Mouse (Mus musculus) heart, postnatal 14 days (tissue): ENCODE data around the gene Stk11. TPM values are rescaled to one million over a fixed set of nuclear protein-coding genes. Genes with fewer than 3 reads are reported as not detected.

Experiments used
- DNase-seq, 2 experiments: peaks; one replicate each; pipeline ENCODE4 v3.0.0; 2021 to 2022
- intact Hi-C: fragments of 180-260 bp; cut with DNase I; formaldehyde crosslinking; loops from one replicate; pipeline ENCODE4 v1.15.1; 2025
- total RNA-seq, 2 experiments: library from RNA; stranded (reverse); gene quantifications; 2 replicates each; pipeline ENCODE4 v1.2.3; 2021

The Stk11 gene
- total RNA-seq, 2 experiments from 2014 or later = 105 to 118 TPM

DNA sequence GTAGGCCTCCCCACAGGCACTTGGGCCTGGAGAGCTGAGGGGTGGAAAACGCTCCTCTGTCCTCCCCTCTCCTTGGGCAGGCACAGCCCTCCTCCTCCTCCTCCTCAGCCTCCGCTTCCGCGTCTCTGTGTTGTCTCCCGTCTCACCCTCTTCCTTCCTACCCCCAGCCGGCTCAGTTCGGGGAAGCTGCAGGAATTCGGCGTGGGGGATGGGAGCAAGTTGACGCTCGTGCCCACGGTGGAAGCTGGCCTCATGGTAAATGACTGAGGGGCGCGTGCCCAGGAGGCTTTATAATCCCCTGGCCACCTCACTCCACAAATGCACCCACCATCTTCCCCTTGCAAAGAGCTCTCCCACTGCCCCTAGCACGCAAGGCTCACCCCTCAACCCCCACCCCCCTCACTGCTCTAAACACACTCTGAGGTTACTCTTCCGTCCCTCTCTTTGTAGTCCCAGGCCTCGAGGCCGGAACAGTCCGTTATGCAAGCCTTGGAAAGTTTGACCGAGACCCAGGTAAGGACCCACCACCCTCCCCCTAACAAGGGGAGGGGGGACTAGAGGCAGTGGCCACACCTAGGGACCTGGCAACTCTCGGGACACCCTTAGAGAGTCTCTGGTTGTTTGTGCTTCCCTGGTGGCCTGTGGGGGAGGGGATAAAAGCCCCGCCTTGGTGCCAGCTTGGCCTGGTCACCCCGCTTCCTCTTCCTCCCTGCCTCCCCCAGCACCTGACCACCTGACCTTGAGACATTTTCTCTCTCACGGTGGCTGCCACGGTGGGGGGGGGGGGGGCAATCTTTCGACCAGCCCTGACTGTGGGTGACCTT, 35.8 kb downstream of the Stk11 start:
- peak; percentile 72 to 77 for DNase-seq
- intact Hi-C loops = no loop called here

GRCm38 (mm10) chr10:80152071-80152872, 36.7 kb downstream of the Stk11 start:
- intact Hi-C loops = no loop called here
- peak in 1 of 2 experiments; percentile 65 for DNase-seq

GRCm38 (mm10) chr10:80152873-80153260, 37.3 kb downstream of the Stk11 start:
- no peak for DNase-seq

GRCm38 (mm10) chr10:80153713-80154112, 38.1 kb downstream of the Stk11 start:
- intact Hi-C loops = no loop called here
- no peak for DNase-seq

More at GRCm38 (mm10) chr10:80152873-80153260, 37.3 kb downstream of the Stk11 start:
- intact Hi-C loops = no loop called here

- intact Hi-C loops = no loop called here
- no peak for DNase-seq
Observed at GRCm38 (mm10) chr10:80154384-80154783, 38.8 kb downstream of the Stk11 start.

GRCm38 (mm10) chr10:80155277-80155676, 39.7 kb downstream of the Stk11 start:
- DNase-seq = no peak
- intact Hi-C loops = no loop called here

DNA sequence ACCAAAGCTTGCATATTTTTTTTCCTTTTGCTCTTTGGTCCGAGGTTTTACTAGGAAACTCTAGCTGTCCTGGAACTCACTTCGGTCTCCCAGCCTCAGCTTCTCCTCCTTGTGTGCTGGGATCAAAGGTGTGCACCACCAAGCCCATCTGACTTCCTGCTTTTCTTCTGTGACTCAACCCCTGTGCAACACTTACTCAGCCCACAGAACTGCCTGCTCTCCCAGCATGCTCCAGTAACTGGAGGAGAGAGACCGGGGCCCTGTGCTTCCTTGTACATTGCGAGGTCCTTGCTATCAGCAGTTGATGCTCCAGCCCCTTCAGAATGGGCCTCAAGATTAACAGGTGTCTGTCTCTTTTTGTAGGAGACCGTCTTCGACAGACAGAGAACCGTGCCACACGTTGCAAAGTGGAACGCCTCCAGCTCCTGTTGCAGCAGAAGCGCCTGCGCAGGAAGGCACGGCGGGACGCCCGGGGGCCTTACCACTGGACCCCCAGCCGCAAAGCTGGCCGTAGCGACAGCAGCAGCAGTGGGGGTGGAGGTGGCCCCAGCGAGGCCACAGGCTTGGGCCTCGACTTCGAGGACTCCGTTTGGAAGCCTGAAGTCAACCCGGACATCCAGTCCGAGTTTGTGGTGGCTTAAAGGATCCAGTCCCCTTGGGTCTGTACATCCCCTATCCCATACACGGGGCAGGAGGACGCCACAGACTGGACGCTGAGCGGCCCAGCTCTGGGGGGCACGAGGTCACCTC, 40.6 kb downstream of the Stk11 start:
- DNase-seq = no peak

DNA sequence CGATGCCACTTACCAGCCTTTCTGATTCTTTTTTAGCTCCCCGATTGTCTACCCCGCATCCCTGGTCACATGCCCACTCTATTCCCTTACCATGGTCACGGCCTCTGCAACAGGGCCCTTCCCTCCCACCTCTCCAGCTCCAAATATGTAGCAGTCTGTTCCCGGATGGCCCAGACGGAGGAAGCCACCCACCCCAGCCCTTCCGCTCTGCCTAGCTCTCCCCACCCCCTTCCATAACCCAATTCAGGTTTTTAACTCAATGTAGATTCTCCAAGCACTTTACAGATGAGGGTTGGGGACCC, 41.1 kb downstream of the Stk11 start:
- intact Hi-C loops = no loop called here
- no peak for DNase-seq

More for the DNA sequence above, 40.6 kb downstream of the Stk11 start:
- intact Hi-C loops = no loop called here

DNA sequence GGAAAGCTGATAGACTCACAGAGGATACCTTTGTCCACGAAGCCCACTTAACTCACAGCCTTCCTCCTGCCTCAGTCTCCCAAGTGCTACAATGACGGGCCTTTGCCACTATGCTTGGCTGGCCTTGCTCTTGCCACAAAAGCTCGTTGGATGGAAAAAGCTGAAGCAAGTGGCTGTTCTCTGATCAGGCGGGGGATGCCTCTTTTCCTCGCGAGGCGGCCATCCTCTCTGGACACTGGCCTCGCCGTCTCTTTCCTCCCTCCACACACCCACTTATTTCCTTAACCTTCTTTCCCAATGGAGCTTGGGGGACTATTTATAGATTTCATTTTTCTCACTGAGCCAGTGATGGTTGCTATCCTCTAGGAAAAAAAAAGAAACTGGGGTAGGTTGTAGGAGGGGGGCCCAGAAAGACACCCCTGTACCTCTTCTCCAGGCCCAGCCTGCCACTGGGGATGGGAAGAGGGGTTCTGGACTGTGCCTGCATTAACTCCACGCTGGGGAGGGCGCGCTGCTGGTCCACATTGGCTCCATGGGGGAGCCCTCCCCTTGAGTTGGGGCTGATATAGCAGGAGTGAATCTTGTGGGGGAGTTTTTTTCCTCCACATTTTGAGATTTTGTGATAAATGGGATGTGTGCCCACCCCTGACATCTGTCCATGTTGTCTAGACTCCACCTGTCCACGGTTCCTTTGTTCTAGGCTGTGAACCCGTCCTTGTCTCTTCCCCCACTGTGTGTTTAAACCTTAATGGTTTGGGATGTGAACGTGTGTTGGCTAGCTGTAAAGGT, 41.7 kb downstream of the Stk11 start:
- DNase-seq = no peak
- intact Hi-C loops = no loop called here

- intact Hi-C loops = no loop called here
- peak; percentile 75 to 78 for DNase-seq
Observed at GRCm38 (mm10) chr10:80158307-80158986, 42.8 kb downstream of the Stk11 start.

DNA sequence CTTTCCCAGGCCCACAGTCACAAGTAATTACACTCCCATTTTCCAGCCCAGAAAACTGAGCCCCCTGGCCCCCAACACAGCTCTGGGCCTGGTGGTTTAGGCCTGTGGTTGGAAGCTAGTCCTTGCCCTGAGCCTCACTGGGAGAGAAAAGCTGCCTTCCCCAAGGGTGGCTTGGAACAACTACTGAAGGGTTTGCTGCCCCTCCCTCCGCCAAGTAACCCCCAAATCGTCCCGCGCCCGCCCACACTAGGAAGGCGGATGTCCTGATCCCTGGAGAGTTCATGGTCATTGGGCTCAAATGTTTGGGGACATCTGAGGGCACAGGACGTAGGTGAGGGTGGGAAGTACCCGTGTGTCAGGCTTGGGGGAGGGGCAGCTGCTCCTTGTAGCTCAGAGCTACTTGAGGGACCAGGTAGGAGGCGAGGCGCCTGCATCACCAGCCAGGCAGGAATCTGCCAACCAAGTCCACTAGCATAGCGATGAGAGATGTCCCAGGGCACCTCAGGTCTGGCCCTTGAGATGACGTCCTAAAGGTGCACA, 43.5 kb downstream of the Stk11 start:
- DNase-seq = peak in 1 of 2 experiments; percentile 57

GRCm38 (mm10) chr10:80159561-80160454, 44.2 kb downstream of the Stk11 start:
- peak; percentile 98 to 99 for DNase-seq
- intact Hi-C loops = loop anchor here (1.0 kb wide), 1 partner anchor 11 kb away; no protein-coding TSS in a partner anchor

More for the DNA sequence above, 43.5 kb downstream of the Stk11 start:
- intact Hi-C loops = loop anchor here (1.0 kb wide), 1 partner anchor 10 kb away; no protein-coding TSS in a partner anchor

- peak; percentile 87 to 94 for DNase-seq
- intact Hi-C loops = no loop called here
Observed at GRCm38 (mm10) chr10:80160455-80161371, 45.1 kb downstream of the Stk11 start.

DNA sequence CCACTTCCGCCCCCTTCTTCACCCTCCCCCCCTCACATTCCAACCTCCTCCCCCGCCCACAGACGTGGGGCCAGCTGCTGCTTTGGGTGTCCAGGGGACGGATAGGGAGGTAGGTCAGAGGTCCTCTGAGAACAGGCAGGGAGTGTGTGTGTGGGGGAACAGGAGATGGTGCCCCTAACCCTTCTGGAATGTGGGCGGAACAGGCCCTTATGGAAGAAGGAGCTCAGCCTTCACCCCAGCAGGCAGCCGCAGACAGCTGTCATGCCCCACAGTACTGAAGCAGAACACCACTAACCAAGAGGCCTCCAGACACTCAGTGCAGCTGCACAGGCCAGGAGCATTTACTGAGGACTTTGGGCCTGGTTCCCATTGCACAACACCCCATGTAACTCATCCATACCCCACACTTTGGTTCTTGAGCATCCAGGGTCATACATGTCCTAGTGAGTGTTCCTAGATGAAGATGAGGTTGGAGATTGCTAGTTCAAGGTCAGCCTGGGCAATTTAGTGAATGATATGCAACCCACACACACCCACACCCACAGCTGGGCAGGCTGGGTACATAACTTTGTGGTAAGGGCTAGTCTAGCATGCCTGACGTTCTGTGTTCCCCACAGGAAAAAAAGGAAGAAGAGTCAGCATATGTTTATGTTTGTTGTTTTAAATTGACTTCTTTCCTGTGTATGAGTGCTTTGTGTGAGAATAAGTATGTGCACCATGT, 46.1 kb downstream of the Stk11 start:
- DNase-seq = peak in 1 of 2 experiments; percentile 57
- intact Hi-C loops = no loop called here

- no peak for DNase-seq
- intact Hi-C loops = no loop called here
Observed at GRCm38 (mm10) chr10:80162243-80162608, 46.6 kb downstream of the Stk11 start.

DNA sequence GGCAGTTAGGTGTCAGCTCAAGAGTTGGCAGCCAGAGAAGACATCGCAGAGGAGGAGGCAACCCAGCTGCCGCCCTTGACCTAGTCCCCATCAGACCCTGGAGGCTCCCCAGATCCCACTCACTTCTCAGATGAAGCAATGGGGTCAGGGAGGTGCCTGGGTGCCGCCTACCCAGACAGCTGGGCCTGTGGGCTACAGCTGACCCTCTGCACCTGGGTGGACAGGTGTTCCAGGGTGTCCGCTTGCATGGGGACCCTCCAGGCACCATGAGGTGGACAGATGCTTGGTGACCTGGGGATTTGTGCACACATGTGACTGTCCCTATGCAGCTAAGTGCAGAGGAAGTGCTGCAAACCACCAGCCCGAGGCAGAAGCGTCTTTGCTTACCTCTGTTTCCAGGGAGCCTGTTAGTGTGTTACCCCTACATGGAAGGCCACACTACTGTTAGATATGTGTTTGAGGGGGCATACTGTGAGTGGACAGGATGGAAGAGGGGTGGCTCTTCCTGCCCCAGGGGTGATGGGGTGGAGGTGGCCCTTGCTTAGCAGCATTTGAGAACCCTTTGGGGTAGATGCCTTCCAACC, 47.2 kb downstream of the Stk11 start:
- DNase-seq = no peak
- intact Hi-C loops = no loop called here
